Mouse (Mus musculus) E14TG2a.4 (cell line): Measurements from ENCODE around the gene Grin3b.

Experiments used
- H3K27me3 ChIP-seq: 2 replicates; pipeline ENCODE4 v1.6.1; 2014; ENCODE audit warnings: low read length, control low read depth; ENCODE audit not compliant: insufficient read depth
- H3K36me3 ChIP-seq: 2 replicates; pipeline ENCODE4 v1.6.1; 2014; ENCODE audit warnings: low read length, control low read depth; ENCODE audit not compliant: insufficient read depth
- H3K4me1 ChIP-seq: replicated peaks from 2 replicates; pipeline ENCODE4 v1.6.1; 2014; ENCODE audit warnings: low read depth, low read length, control low read depth
- H3K4me3 ChIP-seq: replicated peaks from 2 replicates; pipeline ENCODE4 v1.5.1; 2014; ENCODE audit warnings: mild to moderate bottlenecking, low read length
- H3K9me3 ChIP-seq: 2 replicates; pipeline ENCODE4 v1.6.1; 2014; ENCODE audit warnings: low read length, control low read depth
- CTCF ChIP-seq: conservative IDR thresholded peaks from 2 replicates; pipeline ENCODE4 v1.5.1; 2014; ENCODE audit warnings: low read length
- NANOG ChIP-seq: IDR thresholded peaks from 2 replicates; pipeline ENCODE4 v1.6.1; 2014; ENCODE audit warnings: borderline replicate concordance, low read length, mixed read lengths
- POU5F1 ChIP-seq: IDR thresholded peaks from 2 replicates; pipeline ENCODE4 v1.6.1; 2014; ENCODE audit warnings: low read length, borderline replicate concordance

Grin3b gene

GRCm38 (mm10) chr10:79966886-79967400 lies 3.6 kb upstream of the Grin3b start:
- Histone ChIP-seq H3K4me3 (no peak overlapping the region), H3K36me3 (peaks cover 77% of the 10 kb centered on the region), H3K4me1 (peaks cover 82% of the 10 kb centered on the region), H3K27me3 (peaks cover 26% of the 10 kb centered on the region), H3K9me3 (no peaks in the 10 kb centered on the region)
- no peak for TF ChIP-seq NANOG
- TF ChIP-seq CTCF = no peak
- TF ChIP-seq POU5F1 = no peak

- TF ChIP-seq CTCF (no peak), POU5F1 (no peak), NANOG (no peak)
- Histone ChIP-seq H3K4me3 (no peak overlapping the region), H3K9me3 (no peaks in the 10 kb centered on the region), H3K4me1 (peaks cover 80% of the 10 kb centered on the region), H3K36me3 (peaks cover 65% of the 10 kb centered on the region), H3K27me3 (peaks cover 37% of the 10 kb centered on the region)
These were observed 2.3 kb upstream of the Grin3b start for GRCm38 (mm10) chr10:79968181-79968580.

DNA sequence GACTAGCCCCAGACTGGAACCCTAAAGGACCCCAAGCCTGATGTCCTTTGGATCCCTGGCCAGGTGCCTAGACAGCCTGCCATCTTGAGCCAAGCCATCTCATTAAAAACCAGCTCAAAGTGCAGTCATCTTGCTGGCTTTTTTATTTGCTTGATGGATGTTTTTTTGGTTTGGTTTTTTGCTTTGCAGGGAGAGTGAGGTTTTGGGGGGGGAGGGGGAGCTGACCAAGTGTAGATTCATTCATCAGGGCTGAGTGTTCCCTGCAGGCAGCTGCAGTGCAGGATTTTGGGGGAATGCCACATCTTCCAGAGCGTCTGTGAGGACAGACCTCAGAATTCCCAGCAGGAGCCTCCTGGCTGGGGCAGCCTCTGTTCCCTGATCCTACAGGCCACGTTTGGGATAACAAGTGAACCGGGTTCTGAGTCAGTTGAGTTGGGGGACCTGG lies 1.4 kb upstream of the Grin3b start:
- Histone ChIP-seq H3K9me3 (no peaks in the 10 kb centered on the region), H3K27me3 (peaks cover 46% of the 10 kb centered on the region), H3K4me1 (peaks cover 80% of the 10 kb centered on the region), H3K36me3 (peaks cover 55% of the 10 kb centered on the region), H3K4me3 (no peak overlapping the region)
- TF ChIP-seq CTCF (no peak), POU5F1 (no peak), NANOG (no peak)

DNA sequence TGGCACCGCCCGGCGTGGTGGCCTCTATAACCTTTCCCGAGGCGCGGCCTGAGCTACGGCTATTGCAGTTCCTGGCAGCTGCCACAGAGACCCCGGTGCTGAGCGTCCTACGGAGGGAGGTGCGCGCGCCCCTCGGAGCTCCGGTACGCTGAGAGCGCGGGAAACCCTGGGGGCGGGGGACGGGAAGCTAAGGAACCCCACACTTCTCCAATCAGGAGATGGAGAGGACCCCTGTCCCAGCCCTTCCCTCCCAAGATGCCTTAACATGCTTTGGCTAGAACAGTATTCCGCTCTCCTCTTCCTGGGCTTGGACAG lies 625 bp downstream of the Grin3b start:
- no peaks in the 10 kb centered on the region for H3K9me3 ChIP-seq
- peaks cover 35% of the 10 kb centered on the region for H3K36me3 ChIP-seq
- H3K27me3 ChIP-seq = peaks cover 66% of the 10 kb centered on the region
- H3K4me1 ChIP-seq = peaks cover 81% of the 10 kb centered on the region
- peak overlapping the region; percentile 81 for H3K4me3 ChIP-seq
- TF ChIP-seq POU5F1 = no peak
- TF ChIP-seq NANOG = no peak
- TF ChIP-seq CTCF = no peak

DNA sequence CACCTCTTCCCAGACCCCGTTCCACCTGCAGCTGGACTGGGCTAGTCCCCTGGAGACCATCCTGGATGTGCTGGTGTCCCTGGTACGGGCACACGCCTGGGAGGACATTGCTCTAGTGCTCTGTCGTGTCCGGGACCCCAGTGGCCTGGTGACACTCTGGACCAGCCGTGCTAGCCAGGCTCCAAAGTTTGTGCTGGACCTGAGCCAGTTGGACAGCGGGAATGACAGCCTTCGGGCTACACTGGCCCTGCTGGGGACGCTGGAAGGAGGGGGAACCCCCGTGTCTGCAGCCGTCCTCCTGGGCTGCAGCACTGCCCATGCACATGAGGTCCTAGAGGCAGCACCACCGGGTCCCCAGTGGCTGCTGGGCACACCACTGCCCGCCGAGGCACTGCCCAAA lies 2.3 kb downstream of the Grin3b start:
- H3K27me3 ChIP-seq = peaks cover 77% of the 10 kb centered on the region
- peaks cover 78% of the 10 kb centered on the region for H3K4me1 ChIP-seq
- H3K36me3 ChIP-seq = peaks cover 26% of the 10 kb centered on the region

GRCm38 (mm10) chr10:79974087-79974486 lies 3.6 kb downstream of the Grin3b start:
- no peak for TF ChIP-seq CTCF
- no peak for TF ChIP-seq POU5F1
- no peak for TF ChIP-seq NANOG
- Histone ChIP-seq H3K4me1 (peaks cover 81% of the 10 kb centered on the region), H3K9me3 (no peaks in the 10 kb centered on the region), H3K4me3 (0 out of 2 replicates have a peak overlapping the region, but pooled peaks have one; percentile 3), H3K27me3 (peaks cover 80% of the 10 kb centered on the region), H3K36me3 (peaks cover 25% of the 10 kb centered on the region)

More for the DNA sequence above, 2.3 kb downstream of the Grin3b start:
- TF ChIP-seq CTCF = no peak
- no peak for TF ChIP-seq NANOG
- TF ChIP-seq POU5F1 = no peak
- peak overlapping the region; percentile 39; the same call in 1 of the 2 replicates for H3K4me3 ChIP-seq
- no peaks in the 10 kb centered on the region for H3K9me3 ChIP-seq

- no peak overlapping the region for H3K4me3 ChIP-seq
These were observed 4.2 kb downstream of the Grin3b start for GRCm38 (mm10) chr10:79974668-79975067.

DNA sequence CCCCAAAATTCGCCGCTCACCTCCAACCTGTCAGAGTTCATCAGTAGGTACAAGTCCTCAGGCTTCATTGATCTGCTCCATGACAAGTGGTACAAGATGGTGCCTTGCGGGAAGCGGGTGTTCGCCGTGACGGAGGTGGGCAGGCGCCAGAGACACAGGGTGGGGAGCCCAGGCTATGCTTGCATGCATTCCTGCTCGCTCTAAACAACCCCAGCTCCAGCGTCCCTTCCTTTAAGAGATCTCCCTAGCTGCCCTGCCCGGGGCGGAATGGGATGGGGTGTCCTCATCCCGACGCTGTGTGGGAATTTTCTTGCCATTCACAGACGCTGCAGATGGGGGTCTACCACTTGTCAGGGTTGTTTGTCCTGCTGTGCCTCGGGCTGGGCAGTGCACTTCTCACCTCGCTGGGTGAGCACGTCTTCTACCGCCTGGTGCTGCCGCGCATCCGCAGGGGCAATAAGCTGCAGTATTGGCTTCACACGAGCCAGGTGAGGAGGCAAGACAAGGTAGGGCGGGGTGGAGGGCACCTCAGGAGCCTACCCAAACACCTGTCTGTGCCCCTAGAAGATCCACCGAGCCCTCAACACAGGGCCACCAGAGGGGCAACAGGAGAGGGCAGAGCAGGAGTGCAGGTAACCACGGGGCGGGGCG lies 5.7 kb downstream of the Grin3b start:
- Histone ChIP-seq H3K4me1 (peaks cover 88% of the 10 kb centered on the region), H3K4me3 (peak overlapping the region; percentile 75), H3K27me3 (peaks cover 61% of the 10 kb centered on the region), H3K36me3 (peaks cover 40% of the 10 kb centered on the region), H3K9me3 (no peaks in the 10 kb centered on the region)
- TF ChIP-seq CTCF (no peak), NANOG (no peak), POU5F1 (no peak)

More at GRCm38 (mm10) chr10:79974668-79975067, 4.2 kb downstream of the Grin3b start:
- H3K4me1 ChIP-seq = peaks cover 81% of the 10 kb centered on the region
- peaks cover 75% of the 10 kb centered on the region for H3K27me3 ChIP-seq
- H3K9me3 ChIP-seq = no peaks in the 10 kb centered on the region
- no peak for TF ChIP-seq NANOG
- TF ChIP-seq CTCF = no peak
- TF ChIP-seq POU5F1 = no peak
- H3K36me3 ChIP-seq = peaks cover 25% of the 10 kb centered on the region
